Mouse (Mus musculus) limb, embryonic 13.5 days (tissue): ENCODE measurements around the gene Morn3. TPM values are rescaled to one million over a fixed set of nuclear protein-coding genes. Genes with fewer than 3 reads are reported as not detected.

Source experiments
- ATAC-seq: fragments of 200-750 bp; cut with Nextera tagmentation; 2 replicates; pipeline ENCODE4 v1.8.0; 2017; ENCODE audit warnings: low read depth, moderate number of reproducible peaks, moderate TSS enrichment; ENCODE audit not compliant: low FRiP score
- H3K27ac ChIP-seq: fragments of 300-500 bp; sonication (generic); 2 replicates; pipeline ENCODE4 v1.5.1; 2015; ENCODE audit warnings: inconsistent platforms, mild to moderate bottlenecking, moderate library complexity
- H3K27me3 ChIP-seq: fragments of 300-500 bp; sonication (generic); 2 replicates; pipeline ENCODE4 v1.6.1; 2015; ENCODE audit warnings: mild to moderate bottlenecking, inconsistent platforms
- H3K36me3 ChIP-seq: fragments of 300-500 bp; sonication (generic); 2 replicates; pipeline ENCODE4 v1.6.1; 2015; ENCODE audit warnings: inconsistent platforms, mild to moderate bottlenecking, moderate library complexity
- H3K4me1 ChIP-seq: fragments of 300-500 bp; sonication (generic); 2 replicates; pipeline ENCODE4 v1.6.1; 2015; ENCODE audit warnings: inconsistent platforms
- H3K4me2 ChIP-seq: fragments of 300-500 bp; sonication (generic); replicated peaks from 2 replicates; pipeline ENCODE4 v1.6.1; 2015; ENCODE audit warnings: inconsistent platforms, mild to moderate bottlenecking, moderate library complexity
- H3K4me3 ChIP-seq: fragments of 300-500 bp; sonication (generic); 2 replicates; pipeline ENCODE4 v1.5.1; 2015; ENCODE audit warnings: moderate library complexity, mild to moderate bottlenecking, inconsistent platforms
- H3K9ac ChIP-seq: fragments of 300-500 bp; sonication (generic); 2 replicates; pipeline ENCODE4 v1.6.1; 2015; ENCODE audit warnings: mild to moderate bottlenecking, inconsistent platforms
- H3K9me3 ChIP-seq: fragments of 300-500 bp; sonication (generic); 2 replicates; pipeline ENCODE4 v1.6.1; 2016; ENCODE audit warnings: inconsistent platforms
- WGBS: fragments of 180-500 bp; shearing (Covaris S2); methylation state at CpG from one replicate; pipeline ENCODE4 v1.1.7; 2015; 5-methylcytosine and 5-hydroxymethylcytosine counted together
- polyA plus RNA-seq: library from polyadenylated mRNA; unstranded; fragments of >200 nt; fragmentation: Nextera tagmentation; extraction: Ambion mirVana; gene quantifications from 2 replicates; pipeline ENCODE4 v1.2.1, GENCODE M21; 2015

Morn3 gene
- polyA plus RNA-seq, 1 experiment from 2014 or later, result not detected

- 0 out of 2 replicates have a peak, but pooled peaks have one; percentile 11 for ATAC-seq
- WGBS, result 77% methylated on average over 18 of the region's 18 CpGs
Observed at GRCm38 (mm10) chr5:122997205-122998204, 49.3 kb downstream of the Morn3 start.

GRCm38 (mm10) chr5:122994910-122995309, 51.9 kb downstream of the Morn3 start:
- H3K4me3 ChIP-seq, result no peak overlapping the region
- H3K9ac ChIP-seq, result peak overlapping the region; percentile 51
- peaks cover 33% of the 10 kb centered on the region for H3K4me1 ChIP-seq
- H3K9me3 ChIP-seq, result no peaks in the 10 kb centered on the region
- peak; percentile 7; the same call in 1 of the 2 replicates for ATAC-seq
- H3K4me2 ChIP-seq, result peak overlapping the region; percentile 51
- H3K27ac ChIP-seq, result peak overlapping the region; percentile 77; the same call in 1 of the 2 replicates
- 0% methylated on average over 1 of the region's 1 CpGs for WGBS
- H3K27me3 ChIP-seq, result no peaks in the 10 kb centered on the region
- H3K36me3 ChIP-seq, result no peaks in the 10 kb centered on the region

More at GRCm38 (mm10) chr5:122997205-122998204, 49.3 kb downstream of the Morn3 start:
- H3K4me2 ChIP-seq, result no peak overlapping the region
- H3K27me3 ChIP-seq, result no peaks in the 10 kb centered on the region
- no peak overlapping the region for H3K27ac ChIP-seq
- no peak overlapping the region for H3K9ac ChIP-seq
- no peaks in the 10 kb centered on the region for H3K9me3 ChIP-seq
- no peaks in the 10 kb centered on the region for H3K36me3 ChIP-seq
- H3K4me3 ChIP-seq, result no peak overlapping the region
- peaks cover 15% of the 10 kb centered on the region for H3K4me1 ChIP-seq

- H3K4me3 ChIP-seq, result peak overlapping the region; percentile 19; the same call in 1 of the 2 replicates
- no peaks in the 10 kb centered on the region for H3K27me3 ChIP-seq
- no peak overlapping the region for H3K9ac ChIP-seq
- peak overlapping the region; percentile 77; the same call in 1 of the 2 replicates for H3K27ac ChIP-seq
- H3K4me2 ChIP-seq, result peak overlapping the region; percentile 51
- 5% methylated on average over 5 of the region's 5 CpGs for WGBS
- H3K9me3 ChIP-seq, result no peaks in the 10 kb centered on the region
- peak; percentile 91 for ATAC-seq
- H3K36me3 ChIP-seq, result no peaks in the 10 kb centered on the region
- H3K4me1 ChIP-seq, result peaks cover 39% of the 10 kb centered on the region
Observed at GRCm38 (mm10) chr5:122994303-122994846, 52.4 kb downstream of the Morn3 start.

GRCm38 (mm10) chr5:122993811-122994210, 53.0 kb downstream of the Morn3 start:
- Histone ChIP-seq H3K9ac (no peak overlapping the region), H3K36me3 (no peaks in the 10 kb centered on the region), H3K27me3 (no peaks in the 10 kb centered on the region), H3K4me2 (peak overlapping the region; percentile 51), H3K4me3 (no peak overlapping the region), H3K27ac (peak overlapping the region; percentile 69; the same call in 1 of the 2 replicates), H3K9me3 (no peaks in the 10 kb centered on the region), H3K4me1 (peaks cover 39% of the 10 kb centered on the region)
- no peak for ATAC-seq
- WGBS, result 11% methylated on average over 2 of the region's 2 CpGs

- Histone ChIP-seq H3K36me3 (no peaks in the 10 kb centered on the region), H3K9me3 (no peaks in the 10 kb centered on the region), H3K27me3 (no peaks in the 10 kb centered on the region), H3K4me2 (peak overlapping the region; percentile 99), H3K9ac (0 out of 2 replicates have a peak overlapping the region, but pooled peaks have one; percentile 25), H3K4me3 (0 out of 2 replicates have a peak overlapping the region, but pooled peaks have one; percentile 65), H3K4me1 (peaks cover 54% of the 10 kb centered on the region), H3K27ac (no peak overlapping the region)
- WGBS, result 27% methylated on average over 5 of the region's 5 CpGs
- ATAC-seq, result no peak
Observed at GRCm38 (mm10) chr5:122991350-122992004, 55.3 kb downstream of the Morn3 start.

- ATAC-seq, result no peak
- H3K4me1 ChIP-seq, result peaks cover 61% of the 10 kb centered on the region
Observed at GRCm38 (mm10) chr5:122990411-122991160, 56.2 kb downstream of the Morn3 start.

GRCm38 (mm10) chr5:122989551-122990330, 57.1 kb downstream of the Morn3 start, which contains the start of gene Kdm2b:
TSS of gene Kdm2b (minus strand) at chr5:122989823.
- H3K4me3 ChIP-seq, result peak within 1 kb of the TSS; percentile 65
- H3K36me3 ChIP-seq, result no peaks in the 10 kb centered on the region
- peak within 1 kb of the TSS; percentile 80 for H3K9ac ChIP-seq
- H3K4me1 ChIP-seq, result peaks cover 58% of the 10 kb centered on the region
- peak within 1 kb of the TSS; percentile 85 for H3K27ac ChIP-seq
- H3K9me3 ChIP-seq, result no peaks in the 10 kb centered on the region
- WGBS, result 4% methylated on average over 15 of the region's 15 CpGs
- no peaks in the 10 kb centered on the region for H3K27me3 ChIP-seq
- ATAC-seq, result 0 out of 2 replicates have a peak, but pooled peaks have one; percentile 4
- peak within 1 kb of the TSS; percentile 99 for H3K4me2 ChIP-seq

More at GRCm38 (mm10) chr5:122990411-122991160, 56.2 kb downstream of the Morn3 start:
- no peaks in the 10 kb centered on the region for H3K9me3 ChIP-seq
- H3K4me2 ChIP-seq, result peak overlapping the region; percentile 99
- H3K36me3 ChIP-seq, result no peaks in the 10 kb centered on the region
- H3K9ac ChIP-seq, result peak overlapping the region; percentile 25; the same call in 1 of the 2 replicates
- H3K27me3 ChIP-seq, result no peaks in the 10 kb centered on the region
- H3K4me3 ChIP-seq, result peak overlapping the region; percentile 65
- H3K27ac ChIP-seq, result no peak overlapping the region
- WGBS, result 17% methylated on average over 16 of the region's 16 CpGs

GRCm38 (mm10) chr5:122989001-122989525, 57.8 kb downstream of the Morn3 start:
- H3K4me3 ChIP-seq, result peak overlapping the region; percentile 65
- WGBS, result under 1% methylated on average over 37 of the region's 39 CpGs
- H3K27me3 ChIP-seq, result no peaks in the 10 kb centered on the region
- peak overlapping the region; percentile 85 for H3K27ac ChIP-seq
- peak; percentile 12; the same call in 1 of the 2 replicates for ATAC-seq
- H3K4me2 ChIP-seq, result peak overlapping the region; percentile 99
- peak overlapping the region; percentile 80 for H3K9ac ChIP-seq
- H3K36me3 ChIP-seq, result no peaks in the 10 kb centered on the region
- H3K9me3 ChIP-seq, result no peaks in the 10 kb centered on the region
- H3K4me1 ChIP-seq, result peaks cover 54% of the 10 kb centered on the region

GRCm38 (mm10) chr5:122988021-122988751, 58.6 kb downstream of the Morn3 start:
- H3K4me1 ChIP-seq, result peaks cover 49% of the 10 kb centered on the region
- peak overlapping the region; percentile 65 for H3K4me3 ChIP-seq
- no peaks in the 10 kb centered on the region for H3K9me3 ChIP-seq
- peak overlapping the region; percentile 80 for H3K9ac ChIP-seq
- peak overlapping the region; percentile 85 for H3K27ac ChIP-seq
- ATAC-seq, result peak; percentile 34; the same call in 1 of the 2 replicates
- no peaks in the 10 kb centered on the region for H3K27me3 ChIP-seq
- no peaks in the 10 kb centered on the region for H3K36me3 ChIP-seq
- peak overlapping the region; percentile 99 for H3K4me2 ChIP-seq
- under 1% methylated on average over 40 of the region's 41 CpGs for WGBS
